Mouse (Mus musculus) lung, postnatal 25 days (tissue): ENCODE results near the gene Casq2.

Experiments used
- DNase-seq: peaks from one replicate; pipeline ENCODE4 v3.0.0; 2022; ENCODE audit warnings: low spot score

Gene Casq2

DNA sequence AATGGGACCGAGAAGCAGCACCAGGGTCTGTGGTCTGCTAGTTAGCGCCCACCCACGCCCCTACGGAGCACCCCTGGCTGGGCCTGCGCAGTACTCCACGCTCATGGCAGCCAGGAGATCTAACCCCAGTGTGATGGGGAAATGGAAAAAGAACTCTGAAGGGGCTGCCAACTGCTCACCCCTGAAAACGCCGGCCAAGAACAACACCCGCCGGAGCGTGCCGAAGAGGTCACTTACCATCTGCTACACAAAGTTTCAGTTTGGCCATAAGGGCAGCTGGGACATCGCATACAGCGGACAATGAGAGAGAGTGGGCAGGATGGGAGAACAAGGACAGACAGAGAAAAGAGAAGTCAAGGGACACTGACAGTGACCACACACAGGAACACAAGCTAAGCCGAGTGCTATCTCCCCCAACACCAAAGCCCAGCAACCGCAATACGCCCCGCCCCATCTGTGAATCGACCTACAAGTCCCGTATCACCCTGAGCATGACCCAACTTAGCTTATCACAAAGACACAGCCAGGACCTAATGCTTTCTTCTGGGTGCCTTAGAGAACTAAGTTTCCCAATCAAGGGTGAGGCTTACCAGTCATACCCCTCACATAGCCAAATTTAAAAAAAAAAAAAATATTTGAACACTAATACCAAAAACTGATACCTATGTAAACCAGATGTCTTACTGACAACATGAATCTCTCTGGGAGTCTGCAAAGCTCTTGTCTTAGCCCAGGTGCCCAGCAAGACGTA is 79.5 kb downstream of the Casq2 start:
- DNase-seq = no peak

DNA sequence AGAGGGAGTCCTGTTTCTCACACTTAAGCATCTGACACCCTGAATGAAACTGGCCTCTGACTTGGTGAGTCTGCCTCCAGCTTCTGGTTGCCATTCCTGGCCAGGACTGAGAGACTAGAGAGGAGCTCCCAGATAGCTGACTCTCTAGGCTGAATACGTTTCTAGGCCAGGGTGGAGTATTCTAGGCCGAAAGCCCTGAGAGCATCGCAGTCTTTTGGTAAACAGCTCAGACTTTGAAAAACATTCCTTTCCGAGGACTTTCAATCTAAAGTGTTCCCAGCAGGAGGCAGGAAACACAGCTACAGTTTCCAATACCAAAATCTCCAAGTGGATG is 80.0 kb downstream of the Casq2 start:
- DNase-seq = no peak

DNA sequence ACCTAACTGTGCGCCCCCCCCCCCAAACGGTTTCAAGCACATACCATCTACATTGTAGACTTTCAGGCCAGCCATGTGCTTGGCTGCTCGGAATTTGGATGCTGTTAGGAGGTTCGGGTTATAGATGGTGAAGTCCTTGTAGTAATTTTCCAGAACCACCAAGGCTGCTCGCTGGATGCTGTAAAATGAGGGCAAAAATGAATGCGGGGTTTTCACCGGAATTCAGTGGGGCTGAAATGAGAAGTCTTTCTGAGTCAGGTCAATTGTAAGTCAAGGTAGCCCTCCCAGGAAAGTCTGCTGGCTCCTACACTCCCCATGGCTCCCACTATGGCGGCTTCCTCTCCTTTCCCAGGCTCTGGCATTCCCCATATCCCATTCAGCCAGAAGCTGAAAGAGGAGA is 80.6 kb downstream of the Casq2 start:
- no peak for DNase-seq

DNA sequence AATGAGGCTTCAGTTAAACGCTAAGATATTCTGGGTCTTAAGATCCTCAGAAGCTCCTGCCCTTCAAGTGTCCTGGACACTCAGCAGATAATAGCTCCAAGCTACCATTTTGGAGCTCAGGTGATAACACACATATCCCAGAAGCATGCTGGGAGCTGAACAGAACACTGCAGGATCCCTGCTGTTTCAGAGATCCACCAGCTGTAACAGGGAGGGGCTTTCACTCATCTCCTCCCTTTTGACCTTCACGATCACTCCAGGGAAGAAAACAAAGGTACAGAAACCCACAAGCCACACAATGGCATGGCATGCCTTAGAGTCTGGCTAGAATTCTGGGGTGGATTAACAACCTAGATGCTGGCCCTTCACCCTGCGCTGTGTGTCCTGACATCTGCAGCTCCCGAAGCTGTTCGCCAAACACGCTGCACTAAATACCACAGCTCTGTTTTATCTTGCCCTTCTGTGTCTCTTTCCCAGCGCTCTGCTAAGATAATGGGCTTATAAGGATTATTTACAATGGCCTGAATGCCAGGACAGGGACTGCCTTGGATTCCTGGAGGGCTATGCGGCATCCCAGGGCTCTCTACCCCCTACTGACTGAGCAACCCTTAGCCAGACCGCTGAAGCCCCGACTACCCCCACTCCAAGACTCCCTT is 81.5 kb downstream of the Casq2 start:
- DNase-seq = no peak

DNA sequence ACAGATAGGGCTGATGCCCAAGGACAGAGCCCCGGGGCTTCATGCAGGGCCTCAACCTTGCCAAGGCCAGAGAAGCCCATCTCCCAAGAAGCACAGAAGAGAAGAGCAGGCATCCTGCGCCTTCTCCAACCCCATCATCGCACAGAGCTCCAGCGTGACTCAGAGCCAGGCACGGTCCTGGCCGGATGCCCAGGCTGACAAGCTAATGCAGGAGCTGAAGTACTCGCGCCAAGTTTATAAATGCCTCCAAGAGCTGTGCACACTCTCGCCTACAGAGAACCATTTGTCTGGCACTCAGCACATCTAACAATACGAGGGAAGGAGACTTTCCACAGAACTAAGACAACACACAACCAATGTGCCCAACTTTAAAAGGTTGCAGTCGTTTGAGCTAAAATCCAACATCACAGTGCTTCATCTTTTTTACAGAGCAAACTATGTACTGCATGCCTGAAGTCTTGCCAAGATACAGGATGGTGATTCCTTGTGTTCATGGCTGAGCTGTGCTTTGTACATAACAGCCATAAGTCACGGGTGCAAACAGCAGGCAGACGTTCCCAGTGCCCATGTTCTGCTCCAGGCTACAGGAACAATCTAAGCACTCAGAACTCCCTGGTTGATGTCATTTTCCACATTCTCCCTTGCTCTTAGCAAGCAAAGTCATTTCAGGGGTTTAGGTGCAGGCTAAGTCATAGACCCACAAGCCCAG is 83.1 kb downstream of the Casq2 start:
- DNase-seq = peak; percentile 91

DNA sequence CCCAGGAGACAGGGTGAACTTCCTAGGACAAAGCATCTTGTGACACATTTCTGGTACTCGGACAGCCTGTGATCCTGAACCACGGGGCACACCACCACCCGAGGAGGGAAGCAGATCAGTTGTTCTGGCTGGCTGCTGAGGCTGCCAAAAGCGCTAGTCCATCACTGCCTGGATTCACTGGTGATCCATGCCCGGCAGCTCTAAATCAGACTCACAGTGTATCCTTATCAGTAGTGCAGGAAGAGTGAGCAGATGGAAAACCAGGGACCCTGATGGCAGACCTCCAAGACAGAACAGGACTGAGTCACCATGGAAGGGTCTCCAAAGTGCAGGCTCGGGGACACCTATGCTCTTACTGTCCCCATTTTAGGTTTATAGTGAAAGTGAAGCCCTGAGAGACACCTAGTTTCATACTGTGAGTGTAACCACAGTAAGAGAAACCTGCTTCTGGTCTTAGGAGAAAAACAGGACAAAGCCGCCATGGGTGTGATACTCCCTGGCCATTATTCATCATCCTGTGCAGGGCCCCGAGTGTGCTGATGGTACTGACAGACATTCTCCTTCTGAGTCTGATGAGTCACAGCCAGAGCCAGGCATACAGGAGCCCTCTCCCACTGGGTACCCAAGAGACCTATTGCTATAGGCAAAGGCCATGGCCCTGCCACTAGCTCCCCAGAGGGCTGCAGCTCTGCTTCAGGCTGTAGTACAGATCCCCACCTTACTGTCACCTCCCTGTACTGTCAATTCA is 88.1 kb downstream of the Casq2 start:
- no peak for DNase-seq

DNA sequence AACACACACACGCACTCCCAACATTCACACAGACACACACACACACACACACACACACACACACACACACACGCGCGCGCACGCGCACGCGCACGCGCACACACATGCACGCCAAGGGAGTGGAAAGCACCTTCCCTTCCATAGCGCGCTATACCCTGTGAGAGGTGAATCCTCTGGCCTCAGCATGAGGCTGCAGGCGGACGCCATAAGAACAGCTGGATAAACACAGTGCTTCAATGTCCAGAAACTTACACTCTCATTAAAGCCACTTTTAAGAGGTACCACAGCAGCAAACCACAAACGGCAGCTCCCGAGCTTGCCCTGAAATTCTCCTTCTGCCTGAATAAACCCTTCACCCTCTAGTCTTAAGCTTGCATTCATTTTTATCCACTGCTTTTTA is 89.5 kb downstream of the Casq2 start:
- DNase-seq = no peak

DNA sequence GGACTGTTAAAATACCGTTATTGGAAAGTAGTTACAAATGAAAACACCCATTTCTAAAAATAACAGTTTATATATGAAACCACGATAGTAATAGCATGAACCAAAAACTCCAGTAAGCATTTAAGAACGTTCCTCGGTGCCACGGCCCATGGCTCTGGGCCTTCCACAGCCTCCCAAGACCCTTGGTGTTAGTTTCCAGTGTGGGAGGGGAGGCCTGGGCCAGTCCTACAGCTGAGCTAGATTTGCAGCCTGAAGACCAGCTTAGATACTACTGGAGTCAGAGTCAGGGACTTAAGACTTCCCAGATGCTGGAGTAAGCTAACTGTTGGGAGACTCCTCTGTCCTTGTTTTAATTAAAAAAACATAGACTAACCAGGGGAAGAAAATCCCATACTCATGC is 89.9 kb downstream of the Casq2 start:
- DNase-seq = no peak

DNA sequence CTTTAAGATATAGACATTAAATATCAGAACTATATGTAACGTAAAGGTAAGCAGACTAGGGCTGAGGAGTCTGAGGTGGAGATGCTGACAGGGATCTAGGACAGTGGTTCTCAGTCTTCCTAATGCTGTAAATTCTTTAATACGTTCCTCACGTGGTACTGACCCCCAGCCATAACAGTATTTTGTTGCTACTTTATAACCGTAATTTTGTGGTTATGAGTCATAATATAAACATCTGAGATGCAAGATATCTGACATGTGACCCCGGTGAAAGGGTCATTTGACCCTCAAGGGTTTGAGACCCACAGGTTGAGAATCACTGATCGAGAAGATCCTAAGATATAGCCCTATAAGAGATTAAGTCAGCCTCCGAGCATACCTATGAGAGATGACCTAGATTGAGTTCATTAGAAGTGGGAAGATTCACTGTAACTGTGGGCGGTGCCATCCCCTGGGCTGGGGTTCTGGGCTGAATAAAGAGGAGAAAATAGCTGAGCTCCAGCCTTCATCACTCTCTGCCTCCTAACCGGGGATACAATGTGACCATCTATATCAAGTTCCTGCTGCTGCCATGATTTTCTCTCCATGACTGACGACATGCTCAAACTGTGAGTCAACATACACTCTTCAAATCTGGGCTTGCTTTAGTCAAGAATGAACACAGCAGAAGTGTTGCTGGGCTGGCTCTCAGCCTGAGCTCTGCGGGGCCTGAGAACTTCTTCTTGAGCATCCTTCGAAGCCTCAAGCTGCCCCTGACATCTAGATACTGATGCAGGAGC is 91.8 kb downstream of the Casq2 start:
- no peak for DNase-seq

DNA sequence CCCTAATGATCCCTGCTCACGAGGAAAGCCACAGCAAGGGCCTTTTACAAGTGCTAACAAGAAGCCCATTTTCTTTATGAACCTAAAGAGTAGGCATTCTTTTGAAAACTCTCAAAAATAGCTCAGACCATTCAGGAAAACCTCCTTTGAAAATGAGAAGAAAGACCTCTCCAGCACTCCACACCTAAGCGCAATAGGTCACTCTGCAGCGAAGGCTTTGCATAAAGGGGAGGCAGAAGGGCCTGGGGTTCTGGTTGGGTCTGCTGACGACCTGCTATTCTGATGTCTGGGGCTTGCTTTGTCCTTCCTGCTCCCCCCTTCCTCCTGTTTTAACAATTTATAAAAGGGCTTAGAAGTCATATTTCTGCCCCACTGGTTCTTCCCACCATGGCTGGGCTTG is 93.7 kb downstream of the Casq2 start:
- no peak for DNase-seq

DNA sequence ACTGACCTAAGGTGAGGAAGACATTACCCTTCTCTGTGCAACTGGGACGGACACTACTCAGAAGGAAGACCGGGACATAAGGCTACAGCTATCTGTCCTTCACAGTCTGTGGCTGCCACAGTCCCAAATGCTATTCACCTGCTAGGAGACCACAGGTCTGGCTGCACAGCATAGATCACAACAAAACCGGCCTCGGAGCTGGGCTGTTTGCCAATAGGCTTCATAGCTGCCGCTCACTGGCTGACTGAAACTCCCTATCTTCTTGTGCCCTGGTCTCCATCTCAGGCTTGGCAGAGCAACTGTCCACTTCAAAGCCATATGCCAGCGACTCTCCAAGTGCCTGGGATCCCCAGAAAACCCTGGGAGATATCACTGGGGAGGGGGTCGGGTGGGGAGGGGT is 94.5 kb downstream of the Casq2 start:
- no peak for DNase-seq

DNA sequence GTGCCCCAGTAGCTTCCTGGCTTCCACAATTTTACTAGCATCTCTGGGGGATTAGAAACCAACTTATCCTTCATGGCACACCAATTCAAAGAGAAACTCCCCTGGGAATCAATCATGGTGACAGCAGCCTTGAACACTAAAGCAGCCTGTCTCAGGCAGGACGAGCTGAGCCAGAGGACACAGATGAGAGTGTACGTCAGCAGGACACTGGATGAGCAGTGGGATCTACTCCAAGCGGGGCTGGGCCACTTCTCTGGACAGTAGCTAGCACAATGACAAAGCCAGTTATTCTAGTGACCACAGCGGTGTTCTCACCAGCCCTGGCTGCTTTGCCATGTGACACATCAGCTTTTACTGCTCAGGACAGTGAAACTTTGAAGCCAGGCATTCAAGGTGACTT is 95.0 kb downstream of the Casq2 start:
- DNase-seq = no peak

DNA sequence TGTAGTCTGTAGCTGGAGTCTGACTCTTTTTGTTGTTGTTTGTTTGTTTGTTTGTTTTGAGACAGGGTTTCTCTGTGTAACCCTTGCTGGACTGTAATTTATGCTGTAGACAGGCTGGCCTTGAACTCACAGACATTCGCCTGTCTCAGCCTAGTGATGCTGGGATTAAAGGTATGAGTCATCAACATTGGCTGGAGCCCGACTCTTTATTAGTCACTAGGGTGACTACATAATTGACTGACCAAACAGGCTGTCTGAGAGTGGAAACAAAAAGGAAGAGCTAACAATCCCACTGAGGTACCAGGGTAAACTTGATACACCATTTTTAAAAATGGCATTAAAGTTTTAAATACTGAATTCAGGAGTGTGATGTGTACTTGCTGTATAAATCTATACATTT is 96.4 kb downstream of the Casq2 start:
- DNase-seq = no peak

DNA sequence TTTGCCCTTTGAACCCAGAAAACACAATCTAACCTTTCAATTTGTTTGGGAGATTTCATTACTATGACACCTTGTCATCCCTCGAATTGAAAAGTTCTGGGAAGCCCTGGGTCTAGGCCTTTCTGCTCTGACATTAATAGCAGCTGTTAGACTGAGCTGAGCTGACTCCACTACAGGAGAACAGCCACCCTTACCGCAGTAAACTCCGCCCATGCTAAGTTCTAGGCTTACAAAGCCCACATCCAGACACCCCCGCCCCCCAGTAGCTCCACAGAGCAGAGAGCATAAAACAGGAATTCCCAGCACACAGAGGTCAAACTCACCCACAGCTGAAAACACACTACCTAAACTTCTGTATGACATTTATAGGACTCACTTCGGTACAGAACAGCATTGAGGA is 98.5 kb downstream of the Casq2 start:
- DNase-seq = no peak

DNA sequence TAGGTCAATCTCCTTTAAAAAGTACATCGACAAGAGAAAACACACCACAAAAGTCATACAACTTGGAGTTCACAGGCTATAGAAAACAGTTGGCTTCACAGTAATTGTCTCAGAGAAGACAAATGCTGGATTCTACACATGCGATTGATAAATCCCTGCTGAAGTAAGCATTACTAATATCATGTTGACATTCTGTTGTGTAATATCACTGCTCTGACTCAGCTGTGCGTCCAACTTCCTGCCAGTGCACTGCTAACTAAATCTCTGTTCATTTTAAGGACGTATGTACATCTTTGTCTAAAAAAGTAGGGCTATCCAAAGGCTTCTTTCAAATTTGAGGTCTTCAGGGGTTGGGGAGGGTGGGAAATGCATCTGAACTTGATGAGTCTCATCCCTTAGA is 101.2 kb downstream of the Casq2 start:
- no peak for DNase-seq

DNA sequence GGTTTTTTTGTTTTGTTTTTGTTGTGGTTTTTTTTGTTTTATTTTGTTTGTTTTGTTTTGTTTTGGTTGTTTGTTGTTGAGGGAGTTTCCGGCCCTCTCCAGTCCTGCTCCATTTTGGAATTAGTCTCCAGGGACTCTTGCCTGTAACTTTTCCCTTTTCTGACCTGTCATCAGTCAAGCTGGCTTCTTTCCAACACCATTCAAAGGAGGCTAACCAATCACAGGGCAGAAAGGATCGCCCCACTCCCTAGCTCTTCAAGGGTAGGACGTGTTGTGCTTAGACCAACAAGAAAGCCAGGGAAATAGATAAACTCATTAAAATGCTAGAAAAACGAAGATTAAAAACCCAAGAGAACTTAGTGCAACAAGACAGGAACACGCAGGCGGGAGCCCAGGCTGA is 102.8 kb downstream of the Casq2 start:
- no peak for DNase-seq

DNA sequence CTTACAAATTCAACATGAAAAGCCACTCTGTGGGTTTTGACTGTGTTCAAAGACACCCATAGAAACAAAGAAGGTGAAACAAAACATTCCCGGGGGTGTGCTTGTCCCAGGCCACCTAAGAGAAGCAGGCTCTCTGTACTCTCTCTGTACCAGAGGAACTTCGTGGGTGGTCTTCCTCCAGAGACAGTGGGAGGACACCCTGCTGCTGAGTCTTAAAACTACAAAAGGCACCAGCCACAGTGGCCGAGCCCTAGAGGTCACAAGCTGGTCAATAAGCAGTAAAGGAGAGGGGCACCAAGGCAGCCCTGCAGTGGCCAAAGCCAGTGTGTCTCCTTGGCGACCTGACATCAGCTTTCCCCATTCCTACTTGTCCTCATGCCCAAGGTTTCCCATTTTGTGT is 103.8 kb downstream of the Casq2 start:
- no peak for DNase-seq

DNA sequence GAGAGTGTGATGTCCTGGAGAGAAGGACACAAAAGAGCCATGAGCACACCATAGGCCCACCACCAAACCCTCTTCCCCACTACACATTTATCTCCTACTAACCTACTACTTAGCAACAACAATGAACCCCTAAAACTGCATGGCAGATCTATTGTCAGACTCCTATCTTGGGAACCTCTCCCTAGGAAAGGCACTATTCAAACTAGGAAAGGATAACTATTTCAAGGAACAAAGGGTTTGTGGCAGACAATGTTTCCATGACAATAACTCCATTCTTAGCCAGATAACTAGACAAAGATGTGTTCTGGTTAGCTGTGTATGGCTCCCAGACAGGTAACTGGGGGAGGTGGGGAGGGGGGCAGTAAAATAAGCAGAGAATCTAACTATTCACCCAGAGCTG is 104.4 kb downstream of the Casq2 start:
- DNase-seq = no peak

DNA sequence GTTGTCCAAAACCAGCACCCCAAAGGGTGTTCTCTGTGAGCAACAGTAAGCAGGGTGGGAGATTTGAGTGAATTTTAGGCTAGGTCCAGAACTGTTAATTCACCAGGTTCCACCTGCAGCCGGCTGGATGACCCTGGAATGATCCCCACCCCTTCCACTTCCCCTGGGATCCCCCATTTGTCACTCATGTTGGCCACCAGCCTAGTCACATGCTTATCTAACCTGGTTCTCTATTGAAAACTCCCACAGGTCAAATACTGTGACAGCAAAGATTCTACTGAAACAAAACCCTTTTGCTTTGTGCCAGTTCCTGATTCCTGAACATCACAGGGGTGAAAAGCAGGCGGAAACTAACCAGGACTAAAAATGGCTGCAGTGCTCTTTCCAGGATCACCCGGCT is 105.4 kb downstream of the Casq2 start:
- DNase-seq = no peak

DNA sequence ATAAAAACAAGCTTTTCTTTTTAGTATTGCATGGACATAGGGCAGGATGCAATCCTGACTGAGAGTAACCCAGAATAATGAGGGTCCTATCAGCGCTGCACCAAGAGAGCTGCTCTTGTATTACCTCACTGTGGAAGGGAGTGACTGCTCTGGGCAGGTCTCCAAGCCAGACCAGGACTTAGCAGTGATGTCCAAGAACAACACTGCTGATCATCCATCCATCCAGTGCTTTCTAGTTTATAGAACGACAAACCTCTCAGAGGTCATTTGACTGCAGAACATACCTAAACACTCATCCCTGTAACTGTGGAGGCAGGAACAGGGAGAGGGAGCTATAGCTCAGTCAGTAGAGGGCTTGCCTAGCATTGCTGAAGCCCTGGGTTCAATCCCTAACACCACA is 106.4 kb downstream of the Casq2 start:
- DNase-seq = no peak

DNA sequence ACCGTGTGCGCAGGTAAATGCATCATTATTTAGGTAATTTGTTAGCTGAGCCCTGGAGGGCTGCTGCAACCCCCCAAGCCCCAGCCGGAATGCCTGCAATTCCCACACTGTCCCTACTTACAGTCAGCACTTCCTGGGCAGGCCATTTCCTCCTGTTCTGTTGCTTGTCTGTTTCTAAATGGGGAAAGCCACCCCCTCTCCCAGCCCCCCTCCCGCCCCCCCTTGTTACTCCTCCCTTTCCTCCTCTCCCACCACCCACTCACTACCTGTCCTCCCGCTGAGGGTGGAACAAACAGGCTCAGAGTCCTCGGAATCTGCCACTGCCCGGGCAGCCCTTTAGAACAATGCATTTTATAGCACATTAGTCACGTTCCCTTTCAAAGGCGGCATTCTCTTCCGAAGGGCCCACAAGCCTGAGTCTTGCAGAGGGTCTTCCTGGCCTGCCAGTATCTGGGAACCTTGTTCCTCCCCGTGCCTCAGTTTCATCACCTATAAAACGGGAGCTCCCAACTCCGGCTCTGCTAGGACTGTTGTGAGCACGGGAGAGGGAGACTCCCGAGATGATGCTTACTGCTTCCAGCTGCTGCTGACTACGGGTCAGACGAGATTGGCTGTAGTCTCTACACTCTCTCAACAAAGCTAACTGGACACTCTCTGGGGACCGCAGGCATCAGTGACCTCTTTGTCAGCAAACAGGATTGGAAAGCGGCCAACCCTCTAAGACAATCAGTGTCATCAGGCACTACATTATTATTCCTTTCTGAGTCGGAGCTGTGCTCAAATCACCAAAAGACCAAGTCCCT is 107.5 kb downstream of the Casq2 start:
- no peak for DNase-seq
